Mouse (Mus musculus): ENCODE data around the gene Vps13c. TPM values are rescaled to one million over a fixed set of nuclear protein-coding genes. Genes with fewer than 3 reads are reported as not detected.

The Vps13c gene
- polyA plus RNA-seq, 1 experiment: 5.4 TPM

DNA sequence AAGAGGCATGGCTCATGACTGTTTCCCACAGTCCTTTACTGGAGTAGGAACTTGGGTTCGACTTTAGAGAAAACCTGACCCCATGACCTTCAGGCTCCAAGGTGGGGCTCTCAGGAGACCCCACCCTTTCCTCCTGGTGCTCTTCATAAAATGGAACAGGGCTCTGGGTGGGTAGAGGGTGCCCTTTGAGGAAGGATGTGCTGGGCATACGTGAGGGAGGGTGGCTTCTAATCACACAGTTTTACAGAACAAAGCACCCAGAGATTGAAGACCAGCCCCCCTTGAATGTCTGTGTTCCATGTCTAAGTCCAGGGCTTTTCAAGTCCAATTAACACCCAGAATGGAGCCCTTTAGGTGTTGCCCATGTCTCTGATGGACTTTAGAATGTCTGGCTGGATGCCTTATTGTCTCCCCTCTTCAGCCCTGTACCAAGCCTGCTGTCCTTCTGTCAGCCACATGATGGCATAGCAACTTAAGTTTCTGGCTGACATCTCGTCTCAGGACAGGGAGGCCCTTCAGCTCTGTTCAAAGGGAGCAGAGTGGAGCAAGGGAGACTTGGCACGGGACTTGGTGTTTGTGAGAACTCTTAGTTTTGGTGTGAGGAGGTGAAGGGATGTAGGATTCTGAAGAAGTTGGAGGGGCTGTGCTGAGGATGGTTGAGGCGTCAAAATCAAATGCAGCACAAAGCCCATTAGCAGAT is 176.2 kb downstream of the Vps13c start:
- TF ChIP-seq GATA1 (IDR thresholded peaks at IDR 0.05; ENCODE audit: low read length): no peak

DNA sequence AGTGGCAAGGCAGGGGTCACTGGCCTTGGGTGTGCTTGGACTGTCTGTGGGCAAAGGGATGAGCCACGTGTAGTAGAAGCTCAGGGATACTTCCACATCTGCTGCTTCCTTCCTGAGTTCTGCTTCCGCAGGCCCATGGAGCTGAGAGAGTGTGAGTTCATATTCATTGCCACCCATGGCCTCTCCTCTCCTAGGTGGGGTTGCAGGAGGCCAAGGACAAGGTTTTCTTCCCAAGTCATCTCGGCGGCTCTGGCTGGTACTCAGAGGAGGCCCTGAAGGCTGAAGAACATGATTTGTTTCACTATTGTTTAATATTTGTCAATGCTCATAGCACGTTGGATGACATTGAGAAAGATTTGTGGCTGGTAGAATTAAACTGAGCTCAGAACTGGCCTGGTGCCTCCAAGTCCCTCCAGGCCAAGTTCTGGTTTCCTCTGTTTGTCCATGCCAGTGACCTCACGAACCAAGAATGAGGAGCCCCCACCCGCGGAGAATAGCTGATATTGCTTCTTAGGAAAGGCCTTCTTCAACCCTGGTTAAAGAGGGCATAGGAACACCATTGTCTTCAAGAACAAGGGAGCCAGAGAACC is 180.7 kb downstream of the Vps13c start:
- no peak for TF ChIP-seq GATA1 (IDR thresholded peaks at IDR 0.05; ENCODE audit: low read length)

DNA sequence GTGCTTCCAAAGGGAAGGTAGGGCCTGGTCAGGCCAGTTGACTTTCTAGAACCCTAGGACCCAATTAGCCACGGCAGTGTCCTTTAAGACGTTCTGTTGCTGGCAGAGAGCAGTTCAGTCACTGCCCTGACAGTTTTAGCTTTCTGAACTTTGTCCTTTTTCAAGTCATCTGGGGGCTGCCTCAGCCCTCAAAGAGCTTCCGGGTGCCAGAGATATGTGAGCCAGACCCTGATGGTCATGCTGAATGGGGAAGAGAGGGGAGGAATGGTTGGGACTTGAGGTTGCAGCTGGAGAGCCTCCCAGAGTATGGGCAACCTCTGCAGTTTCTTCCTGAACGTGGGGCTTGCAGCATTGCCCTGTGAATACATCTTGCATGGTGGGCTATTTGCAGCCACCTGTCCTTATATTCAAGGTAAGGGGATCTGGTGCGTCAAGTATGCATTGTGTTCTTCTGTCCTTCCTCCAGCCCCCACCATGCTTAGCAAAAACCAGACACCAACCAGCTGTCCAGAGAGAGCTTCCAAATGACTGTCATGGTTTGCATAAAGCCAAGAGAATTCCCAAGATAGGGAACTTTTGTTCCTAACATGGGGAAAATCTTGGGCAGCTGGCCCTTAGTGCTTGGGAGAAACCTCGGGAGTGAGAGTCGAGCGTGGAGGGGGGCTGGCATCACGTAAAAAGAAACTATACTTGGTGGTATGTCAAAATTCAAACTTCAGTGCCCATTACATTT is 182.3 kb downstream of the Vps13c start:
- TF ChIP-seq GATA1 (IDR thresholded peaks at IDR 0.05; ENCODE audit: low read length): no peak

DNA sequence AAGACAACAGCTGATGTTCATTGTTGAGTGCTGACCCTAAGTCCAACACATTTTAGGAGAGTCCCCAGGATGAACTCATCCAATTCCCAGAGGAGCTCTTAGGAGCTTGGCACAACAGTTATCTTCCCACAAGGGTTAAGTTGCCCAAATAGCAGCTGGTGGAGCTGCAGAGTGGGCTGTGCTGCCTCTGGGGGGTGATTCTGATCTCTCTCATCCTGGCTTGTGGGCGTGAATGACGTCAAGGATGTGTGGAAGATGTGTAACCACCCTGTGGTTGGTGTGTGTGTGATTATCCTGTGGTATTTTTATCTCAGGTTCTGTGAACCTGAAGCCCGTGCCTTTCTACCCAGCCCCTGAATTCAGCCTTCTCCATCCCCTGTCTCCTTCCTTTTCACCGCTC is 188.4 kb downstream of the Vps13c start:
- TF ChIP-seq GATA1 (IDR thresholded peaks at IDR 0.05; ENCODE audit: low read length): peak; percentile 41

DNA sequence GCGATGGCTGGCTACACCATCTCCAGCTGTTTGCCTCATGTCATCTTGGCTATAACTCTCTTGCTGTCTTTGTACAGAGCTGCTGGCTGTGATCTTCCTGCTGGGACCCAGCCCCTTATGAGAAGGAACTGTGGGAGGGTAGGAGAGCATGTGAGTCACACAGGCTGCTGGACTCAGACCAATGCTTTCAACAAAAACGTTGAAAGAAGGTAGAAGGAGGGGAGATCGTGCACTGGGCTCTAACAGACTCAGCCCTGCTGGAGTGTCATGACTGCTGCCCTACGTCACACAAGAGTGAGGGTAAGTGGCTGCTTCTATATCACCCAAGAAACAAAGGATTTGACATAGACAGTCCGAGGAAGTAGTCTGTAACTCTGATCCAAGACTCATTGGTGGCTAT is 193.6 kb downstream of the Vps13c start:
- no peak for TF ChIP-seq GATA1 (IDR thresholded peaks at IDR 0.05; ENCODE audit: low read length)

Other genes starting within 250 kb of the Vps13c start
- gene C2cd4b, start 81.0 kb upstream of the Vps13c start, polyA plus RNA-seq (2012): not detected in 2 replicates
- gene C2cd4a, start 8.1 kb upstream of the Vps13c start, polyA plus RNA-seq (2012): 65.5 and 82.0 TPM in 2 replicates

Measured in G1E-ER4 (cell line).